Mouse (Mus musculus): ENCODE measurements around the gene Otop3.
"Not testable (repeated sequence)": the region's sequence is repeated elsewhere in the genome, so short reads cannot be mapped to it uniquely, and the experiment has no call there.

GRCm38 (mm10) chr11:115386859-115387258 is 52.3 kb downstream of the Otop3 start:
- TF ChIP-seq USF1 (IDR thresholded peaks at IDR 0.05; ENCODE audit: low read depth); MYOG (IDR thresholded peaks at IDR 0.05; ENCODE audit: control insufficient read depth, extremely low read depth, insufficient read length); CTCF (IDR thresholded peaks at IDR 0.05; ENCODE audit: control insufficient read depth, insufficient read depth, insufficient read length); MYOD1 (IDR thresholded peaks at IDR 0.05; ENCODE audit: control insufficient read depth, insufficient read length, low read depth): not testable (repeated sequence)

Data from C2C12 (cell line).